Mouse (Mus musculus) megakaryocyte, embryonic 14.5 days (primary cell): Measurements from ENCODE around the gene Fgd4.

ENCODE experiments used
- FLI1 ChIP-seq: IDR thresholded peaks from 2 replicates; pipeline ENCODE4 v1.6.1; 2012; ENCODE audit warnings: low read length, inconsistent platforms, mixed read lengths
- GATA1 ChIP-seq: IDR thresholded peaks from 3 replicates; pipeline ENCODE4 v1.6.1; 2012; ENCODE audit warnings: mixed read lengths, low read length, inconsistent platforms, borderline replicate concordance

DNA sequence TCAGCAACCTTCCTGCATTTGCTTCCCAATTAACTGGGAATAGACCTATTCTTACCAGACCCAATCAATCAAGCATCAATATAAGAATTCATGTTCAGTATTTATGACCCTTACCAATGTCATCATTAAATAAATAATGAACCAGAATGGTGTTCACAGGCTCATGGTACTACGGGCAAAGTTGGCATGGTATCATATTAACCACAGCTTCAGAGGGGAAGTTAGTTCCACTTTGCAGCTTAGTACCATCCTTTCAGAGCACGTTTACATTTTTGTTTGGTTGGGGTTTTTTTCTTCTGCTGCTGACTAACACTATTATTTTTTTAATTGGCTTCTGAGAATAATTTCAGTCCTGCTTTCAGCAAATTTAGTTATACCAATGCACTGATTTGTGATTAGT lies 51.2 kb downstream of the Fgd4 start:
- TF ChIP-seq GATA1 (no peak), FLI1 (no peak)
